Mouse (Mus musculus) hindbrain, embryonic 12.5 days (tissue): ENCODE measurements at regions not wholly inside any gene's neighbourhood (a gene's known extent, or its start where the extent isn't known, plus 50 kb on each side); places are given as distances from the start of the nearest gene placed in this dataset.

Experiments
- ATAC-seq: fragments of 200-750 bp; cut with Nextera tagmentation; 2 replicates; pipeline ENCODE4 v1.8.0; 2017; ENCODE audit warnings: moderate TSS enrichment; ENCODE audit not compliant: low FRiP score
- H3K27ac ChIP-seq: fragments of 300-500 bp; sonication (generic); 2 replicates; pipeline ENCODE4 v1.5.1; 2016; ENCODE audit warnings: mild to moderate bottlenecking
- H3K27me3 ChIP-seq: fragments of 300-500 bp; sonication (generic); 2 replicates; pipeline ENCODE4 v1.6.1; 2016; ENCODE audit warnings: mild to moderate bottlenecking
- H3K36me3 ChIP-seq: fragments of 300-500 bp; sonication (generic); 2 replicates; pipeline ENCODE4 v1.6.1; 2016; ENCODE audit warnings: mild to moderate bottlenecking
- H3K4me1 ChIP-seq: fragments of 300-500 bp; sonication (generic); 2 replicates; pipeline ENCODE4 v1.6.1; 2016
- H3K4me2 ChIP-seq: fragments of 300-500 bp; sonication (generic); replicated peaks from 2 replicates; pipeline ENCODE4 v1.6.1; 2016; ENCODE audit warnings: mild to moderate bottlenecking
- H3K4me3 ChIP-seq: fragments of 300-500 bp; sonication (generic); 2 replicates; pipeline ENCODE4 v1.5.1; 2016; ENCODE audit warnings: mild to moderate bottlenecking
- H3K9ac ChIP-seq: fragments of 300-500 bp; sonication (generic); 2 replicates; pipeline ENCODE4 v1.6.1; 2016; ENCODE audit warnings: mild to moderate bottlenecking, moderate library complexity
- H3K9me3 ChIP-seq: fragments of 300-500 bp; sonication (generic); replicated peaks from 2 replicates; pipeline ENCODE4 v1.6.1; 2016; ENCODE audit warnings: mild to moderate bottlenecking
- WGBS: fragments of 180-500 bp; shearing (Covaris S2); methylation state at CpG from one replicate; pipeline ENCODE4 v1.1.7; 2016; 5-methylcytosine and 5-hydroxymethylcytosine counted together

- Histone ChIP-seq H3K4me2 (no peak overlapping the region), H3K4me3 (no peak overlapping the region), H3K9ac (no peak overlapping the region), H3K4me1 (no peaks in the 10 kb centered on the region), H3K27ac (no peak overlapping the region), H3K9me3 (no peaks in the 10 kb centered on the region), H3K36me3 (no peaks in the 10 kb centered on the region), H3K27me3 (no peaks in the 10 kb centered on the region)
- WGBS, result 83% methylated on average over 4 of the region's 4 CpGs
- ATAC-seq, result no peak
Observed at GRCm38 (mm10) chr14:46221897-46222669, 157.1 kb upstream of the Gm15217 start.

GRCm38 (mm10) chr14:46223008-46223407, 156.2 kb upstream of the Gm15217 start:
- Histone ChIP-seq H3K36me3 (no peaks in the 10 kb centered on the region), H3K27me3 (no peaks in the 10 kb centered on the region), H3K9me3 (no peaks in the 10 kb centered on the region), H3K9ac (no peak overlapping the region), H3K4me2 (no peak overlapping the region), H3K4me1 (no peaks in the 10 kb centered on the region), H3K4me3 (no peak overlapping the region), H3K27ac (no peak overlapping the region)
- ATAC-seq, result no peak
- WGBS, result 71% methylated on average over 6 of the region's 6 CpGs

- Histone ChIP-seq H3K9ac (no peak overlapping the region), H3K4me1 (no peaks in the 10 kb centered on the region), H3K9me3 (no peaks in the 10 kb centered on the region), H3K4me2 (no peak overlapping the region), H3K27ac (no peak overlapping the region), H3K27me3 (no peaks in the 10 kb centered on the region), H3K4me3 (no peak overlapping the region), H3K36me3 (no peaks in the 10 kb centered on the region)
- 84% methylated on average over 4 of the region's 4 CpGs for WGBS
- no peak for ATAC-seq
Observed at GRCm38 (mm10) chr14:46224421-46224950, 154.7 kb upstream of the Gm15217 start.

- ATAC-seq, result no peak; the same call in 1 of the 2 replicates
- Histone ChIP-seq H3K9me3 (no peaks in the 10 kb centered on the region), H3K9ac (no peak overlapping the region), H3K4me2 (no peak overlapping the region), H3K4me1 (no peaks in the 10 kb centered on the region), H3K27ac (no peak overlapping the region), H3K27me3 (no peaks in the 10 kb centered on the region), H3K36me3 (no peaks in the 10 kb centered on the region), H3K4me3 (no peak overlapping the region)
- WGBS, result 72% methylated on average over 6 of the region's 6 CpGs
Observed at GRCm38 (mm10) chr14:46225851-46226608, 153.2 kb upstream of the Gm15217 start.

GRCm38 (mm10) chr14:46234040-46234439, 145.2 kb upstream of the Gm15217 start:
- WGBS, result 37% methylated on average over 3 of the region's 3 CpGs
- Histone ChIP-seq H3K4me3 (no peak overlapping the region), H3K9ac (no peak overlapping the region), H3K27me3 (no peaks in the 10 kb centered on the region), H3K4me2 (no peak overlapping the region), H3K36me3 (no peaks in the 10 kb centered on the region), H3K9me3 (no peaks in the 10 kb centered on the region), H3K27ac (no peak overlapping the region), H3K4me1 (no peaks in the 10 kb centered on the region)
- ATAC-seq, result no peak

- Histone ChIP-seq H3K9me3 (no peaks in the 10 kb centered on the region), H3K9ac (no peak overlapping the region), H3K27ac (no peak overlapping the region), H3K4me3 (no peak overlapping the region), H3K4me2 (no peak overlapping the region), H3K36me3 (no peaks in the 10 kb centered on the region), H3K27me3 (no peaks in the 10 kb centered on the region), H3K4me1 (no peaks in the 10 kb centered on the region)
- 91% methylated on average over 8 of the region's 8 CpGs for WGBS
- ATAC-seq, result no peak
Observed at GRCm38 (mm10) chr14:46234835-46235234, 144.4 kb upstream of the Gm15217 start.

- no peaks in the 10 kb centered on the region for H3K9me3 ChIP-seq
- H3K4me3 ChIP-seq, result no peak overlapping the region
- no peaks in the 10 kb centered on the region for H3K27me3 ChIP-seq
- no peak for ATAC-seq
- no peak overlapping the region for H3K27ac ChIP-seq
- no peak overlapping the region for H3K9ac ChIP-seq
- H3K36me3 ChIP-seq, result no peaks in the 10 kb centered on the region
- no peaks in the 10 kb centered on the region for H3K4me1 ChIP-seq
- H3K4me2 ChIP-seq, result no peak overlapping the region
- WGBS, result 79% methylated on average over 15 of the region's 15 CpGs
Observed at GRCm38 (mm10) chr14:46240046-46240800, 139.0 kb upstream of the Gm15217 start.

- Histone ChIP-seq H3K4me3 (no peak overlapping the region), H3K9me3 (no peaks in the 10 kb centered on the region), H3K36me3 (no peaks in the 10 kb centered on the region), H3K27me3 (no peaks in the 10 kb centered on the region), H3K4me2 (no peak overlapping the region), H3K4me1 (no peaks in the 10 kb centered on the region), H3K27ac (no peak overlapping the region), H3K9ac (no peak overlapping the region)
- ATAC-seq, result no peak
- 76% methylated on average over 2 of the region's 2 CpGs for WGBS
Observed at GRCm38 (mm10) chr14:46240896-46241295, 138.3 kb upstream of the Gm15217 start.

GRCm38 (mm10) chr14:46247491-46248484, 131.4 kb upstream of the Gm15217 start:
- Histone ChIP-seq H3K9me3 (no peaks in the 10 kb centered on the region), H3K9ac (no peak overlapping the region), H3K4me3 (no peak overlapping the region), H3K27ac (no peak overlapping the region), H3K27me3 (no peaks in the 10 kb centered on the region), H3K36me3 (no peaks in the 10 kb centered on the region), H3K4me2 (no peak overlapping the region), H3K4me1 (no peaks in the 10 kb centered on the region)
- WGBS, result 75% methylated on average over 16 of the region's 16 CpGs
- no peak for ATAC-seq

- no peaks in the 10 kb centered on the region for H3K27me3 ChIP-seq
- no peak overlapping the region for H3K4me3 ChIP-seq
- H3K9me3 ChIP-seq, result no peaks in the 10 kb centered on the region
- H3K27ac ChIP-seq, result no peak overlapping the region
- no peak for ATAC-seq
- no peak overlapping the region for H3K9ac ChIP-seq
- no peaks in the 10 kb centered on the region for H3K4me1 ChIP-seq
- 68% methylated on average over 3 of the region's 3 CpGs for WGBS
- no peak overlapping the region for H3K4me2 ChIP-seq
- H3K36me3 ChIP-seq, result no peaks in the 10 kb centered on the region
Observed at GRCm38 (mm10) chr14:46249141-46249540, 130.1 kb upstream of the Gm15217 start.

GRCm38 (mm10) chr14:46255261-46255660, 124.0 kb upstream of the Gm15217 start:
- Histone ChIP-seq H3K27me3 (no peaks in the 10 kb centered on the region), H3K9ac (no peak overlapping the region), H3K4me3 (no peak overlapping the region), H3K36me3 (no peaks in the 10 kb centered on the region), H3K9me3 (no peaks in the 10 kb centered on the region), H3K4me2 (no peak overlapping the region), H3K27ac (no peak overlapping the region), H3K4me1 (no peaks in the 10 kb centered on the region)
- 79% methylated on average over 3 of the region's 3 CpGs for WGBS
- ATAC-seq, result no peak
